Mouse (Mus musculus): Measurements from ENCODE around the gene Slc25a12. TPM values are rescaled to one million over a fixed set of nuclear protein-coding genes. Genes with fewer than 3 reads are reported as not detected.

Slc25a12 gene
- polyA plus RNA-seq, 1 experiment from 2014 or later: 46.4 TPM

DNA sequence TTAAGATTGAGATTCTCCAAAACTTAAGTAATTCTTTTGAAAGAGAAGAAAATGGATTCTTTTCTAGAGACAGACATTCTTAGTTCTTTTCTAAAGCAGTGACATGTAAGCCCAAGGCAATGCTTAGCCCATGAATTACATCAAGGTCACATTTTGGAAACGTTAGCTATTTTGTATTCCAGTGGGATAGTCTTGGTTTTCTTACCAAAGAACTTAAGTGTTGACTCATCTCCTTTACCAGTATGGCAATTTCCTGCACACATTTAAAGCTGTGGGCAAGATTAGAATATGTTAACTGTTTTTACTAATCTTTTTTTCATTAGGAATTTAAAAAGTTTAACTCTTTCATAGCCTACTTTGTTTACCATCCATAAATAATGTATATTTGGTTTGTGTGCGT is 134.6 kb downstream of the Slc25a12 start:
- WGBS: 81% methylated on average over 2 of the region's 2 CpGs
- Histone ChIP-seq H3K36me3 (peaks cover 31% of the 10 kb centered on the region), H3K9ac (no peak overlapping the region), H3K4me3 (no peak overlapping the region), H3K27me3 (replicated peaks) (no peaks in the 10 kb centered on the region), H3K4me2 (replicated peaks) (no peak overlapping the region), H3K27ac (no peak overlapping the region), H3K4me1 (no peaks in the 10 kb centered on the region), H3K9me3 (no peaks in the 10 kb centered on the region)
- no peak for ATAC-seq (ENCODE audit: low FRiP score, low read depth)

DNA sequence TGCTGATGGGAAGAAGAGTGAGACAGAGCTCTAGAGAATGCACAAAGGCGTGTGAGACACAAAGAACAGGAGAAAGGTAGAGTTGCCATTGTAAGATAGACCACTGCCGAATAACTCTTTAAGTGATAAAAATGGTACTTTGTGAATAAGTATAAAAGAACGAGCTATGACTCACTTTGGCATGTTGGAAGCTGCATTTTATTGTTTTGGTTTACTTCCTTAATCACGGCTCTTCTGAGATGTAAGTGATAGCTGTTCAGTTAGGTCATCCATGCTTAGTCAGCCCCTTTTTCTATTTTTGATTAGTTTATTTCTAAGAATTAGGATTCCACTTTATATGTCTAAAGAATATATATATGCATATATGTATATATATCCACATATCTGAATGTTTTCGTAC is 135.6 kb downstream of the Slc25a12 start:
- H3K36me3 ChIP-seq: peaks cover 25% of the 10 kb centered on the region
- H3K27me3 ChIP-seq (replicated peaks): no peaks in the 10 kb centered on the region
- no peak overlapping the region for H3K27ac ChIP-seq
- H3K4me2 ChIP-seq (replicated peaks): no peak overlapping the region
- no peak for ATAC-seq (ENCODE audit: low FRiP score, low read depth)
- H3K9ac ChIP-seq: no peak overlapping the region
- H3K9me3 ChIP-seq: no peaks in the 10 kb centered on the region
- H3K4me3 ChIP-seq: no peak overlapping the region
- 93% methylated on average over 5 of the region's 5 CpGs for WGBS
- H3K4me1 ChIP-seq: no peaks in the 10 kb centered on the region

- Histone ChIP-seq H3K9ac (no peak overlapping the region), H3K36me3 (peaks cover 18% of the 10 kb centered on the region), H3K27ac (no peak overlapping the region), H3K4me2 (replicated peaks) (no peak overlapping the region), H3K27me3 (replicated peaks) (no peaks in the 10 kb centered on the region), H3K4me1 (no peaks in the 10 kb centered on the region), H3K9me3 (no peaks in the 10 kb centered on the region), H3K4me3 (no peak overlapping the region)
- no peak for ATAC-seq (ENCODE audit: low FRiP score, low read depth)
- 96% methylated on average over 1 of the region's 1 CpGs for WGBS
These were observed 137.9 kb downstream of the Slc25a12 start for GRCm38 (mm10) chr2:71229603-71230002.

GRCm38 (mm10) chr2:71227398-71227797 is 140.2 kb downstream of the Slc25a12 start:
- Histone ChIP-seq H3K27me3 (replicated peaks) (no peaks in the 10 kb centered on the region), H3K9ac (no peak overlapping the region), H3K36me3 (peaks cover 35% of the 10 kb centered on the region), H3K4me3 (no peak overlapping the region), H3K4me1 (no peaks in the 10 kb centered on the region), H3K4me2 (replicated peaks) (no peak overlapping the region), H3K27ac (no peak overlapping the region), H3K9me3 (no peaks in the 10 kb centered on the region)
- 71% methylated on average over 1 of the region's 1 CpGs for WGBS
- ATAC-seq (ENCODE audit: low FRiP score, low read depth): no peak

Other genes with a start within 250 kb of the Slc25a12 start
- gene Cybrd1, start 249.8 kb downstream of the Slc25a12 start, polyA plus RNA-seq (2016; fragmentation: Nextera tagmentation; extraction: Ambion mirVana): 0.51 and 0.83 TPM in 2 replicates
- gene Dync1i2, start 156.0 kb downstream of the Slc25a12 start, polyA plus RNA-seq (2016; fragmentation: Nextera tagmentation; extraction: Ambion mirVana): 163 and 180 TPM in 2 replicates
- gene Hat1, start 21.2 kb upstream of the Slc25a12 start, polyA plus RNA-seq (2016; fragmentation: Nextera tagmentation; extraction: Ambion mirVana): 87.2 and 89.4 TPM in 2 replicates
- 30.5 and 34.3 TPM in 2 replicates for gene Metap1d, start 85.5 kb upstream of the Slc25a12 start, polyA plus RNA-seq (2016; fragmentation: Nextera tagmentation; extraction: Ambion mirVana)
- gene Dlx1, start 160.4 kb upstream of the Slc25a12 start, polyA plus RNA-seq (2016; fragmentation: Nextera tagmentation; extraction: Ambion mirVana): 1.2 and 1.6 TPM in 2 replicates
- gene Dlx2, start 179.0 kb upstream of the Slc25a12 start, polyA plus RNA-seq (2016; fragmentation: Nextera tagmentation; extraction: Ambion mirVana): 1.4 and 1.6 TPM in 2 replicates

All from neural tube, embryonic 12.5 days (tissue).